Mouse (Mus musculus) heart, adult 2 months (tissue): ENCODE measurements around the gene Mrfap1. TPM values are rescaled to one million over a fixed set of nuclear protein-coding genes. Genes with fewer than 3 reads are reported as not detected.

ENCODE experiments used
- DNase-seq, 2 experiments: peaks; one replicate each; pipeline ENCODE4 v3.0.0; 2021
- H3K27ac ChIP-seq: fragments of 200-600 bp; 2 replicates; pipeline ENCODE4 v1.8.1; 2022
- H3K27me3 ChIP-seq: fragments of 200-500 bp; 2 replicates; pipeline ENCODE4 v1.6.1; 2012; ENCODE audit warnings: mild to moderate bottlenecking, low read length, inconsistent platforms, mixed read lengths; ENCODE audit not compliant: control insufficient read depth, insufficient read depth
- H3K36me3 ChIP-seq: fragments of 200-500 bp; 2 replicates; pipeline ENCODE4 v1.6.1; 2012; ENCODE audit warnings: low read length, inconsistent platforms; ENCODE audit not compliant: control insufficient read depth, insufficient read depth
- H3K4me1 ChIP-seq: fragments of 200-500 bp; 2 replicates; pipeline ENCODE4 v1.6.1; 2011; ENCODE audit warnings: low read length; ENCODE audit not compliant: control insufficient read depth, insufficient read depth
- H3K4me3 ChIP-seq: fragments of 200-600 bp; 2 replicates; pipeline ENCODE4 v1.8.1; 2022
- H3K79me2 ChIP-seq: fragments of 200-500 bp; replicated peaks from 2 replicates; pipeline ENCODE4 v1.6.1; 2012; ENCODE audit warnings: mild to moderate bottlenecking, inconsistent platforms, low read length, moderate library complexity, mixed read lengths; ENCODE audit not compliant: control insufficient read depth, insufficient read depth
- H3K9ac ChIP-seq: fragments of 200-500 bp; 2 replicates; pipeline ENCODE4 v1.6.1; 2012; ENCODE audit warnings: low read depth, mild to moderate bottlenecking, control low read depth, inconsistent platforms, low read length, mixed read lengths
- CTCF ChIP-seq: fragments of 200-600 bp; IDR thresholded peaks from 2 replicates; pipeline ENCODE4 v1.8.1; 2022; ENCODE audit warnings: antibody characterized with exemption, mild to moderate bottlenecking, moderate library complexity
- EP300 ChIP-seq: fragments of 200-500 bp; IDR thresholded peaks from 2 replicates; pipeline ENCODE4 v1.6.1; 2011; ENCODE audit warnings: low read depth, low read length, control low read depth; ENCODE audit not compliant: insufficient read depth
- POLR2A ChIP-seq: fragments of 200-500 bp; IDR thresholded peaks from 2 replicates; pipeline ENCODE4 v1.6.1; 2011; ENCODE audit warnings: mild to moderate bottlenecking, low read depth, low read length, control low read depth; ENCODE audit not compliant: insufficient read depth
- WGBS: fragments of 180-500 bp; shearing (Covaris S2); methylation state at CpG from one replicate; pipeline ENCODE4 v1.1.7; 2018; 5-methylcytosine and 5-hydroxymethylcytosine counted together
- intact Hi-C: fragments of 180-260 bp; cut with DNase I; formaldehyde crosslinking; loops from one replicate; pipeline ENCODE4 v1.15.1; 2025
- polyA plus RNA-seq: library from polyadenylated mRNA; depleted of rRNA; stranded (reverse); fragments of >200 nt; gene quantifications from 2 replicates; pipeline ENCODE4 v1.2.3, GENCODE M21; 2012
- total RNA-seq, 2 experiments: library from RNA; stranded (reverse); gene quantifications; 2 replicates each; pipeline ENCODE4 v1.2.3; 2021

Mrfap1 gene
- total and polyA plus RNA-seq, 3 experiments: 89.1 to 273 (median 267) TPM

- Histone ChIP-seq H3K4me3 (no peak overlapping the region), H3K36me3 (no peaks in the 10 kb centered on the region), H3K9ac (no peak overlapping the region), H3K27ac (no peak overlapping the region), H3K27me3 (no peaks in the 10 kb centered on the region), H3K79me2 (no peaks in the 10 kb centered on the region), H3K4me1 (no peaks in the 10 kb centered on the region)
- TF ChIP-seq POLR2A (no peak), CTCF (no peak), EP300 (no peak)
- 89% methylated on average over 5 of the region's 5 CpGs for WGBS
- intact Hi-C loops: no loop called here
- no peak for DNase-seq
These were observed 23.2 kb upstream of the Mrfap1 start for GRCm38 (mm10) chr5:36819742-36820141.

GRCm38 (mm10) chr5:36817738-36818137, 21.2 kb upstream of the Mrfap1 start:
- intact Hi-C loops: no loop called here
- no peaks in the 10 kb centered on the region for H3K79me2 ChIP-seq
- H3K9ac ChIP-seq: no peak overlapping the region
- no peak for DNase-seq
- H3K4me1 ChIP-seq: no peaks in the 10 kb centered on the region
- no peaks in the 10 kb centered on the region for H3K27me3 ChIP-seq
- no peaks in the 10 kb centered on the region for H3K36me3 ChIP-seq
- H3K4me3 ChIP-seq: no peak overlapping the region
- TF ChIP-seq EP300: no peak
- no peak for TF ChIP-seq POLR2A
- no peak for TF ChIP-seq CTCF
- no peak overlapping the region for H3K27ac ChIP-seq
- 56% methylated on average over 3 of the region's 3 CpGs for WGBS

GRCm38 (mm10) chr5:36814554-36814953, 18.0 kb upstream of the Mrfap1 start:
- H3K4me3 ChIP-seq: no peak overlapping the region
- intact Hi-C loops: no loop called here
- 76% methylated on average over 6 of the region's 6 CpGs for WGBS
- H3K27ac ChIP-seq: no peak overlapping the region
- no peaks in the 10 kb centered on the region for H3K27me3 ChIP-seq
- no peaks in the 10 kb centered on the region for H3K4me1 ChIP-seq
- DNase-seq: peak in 1 of 2 experiments; percentile 30
- TF ChIP-seq EP300 (no peak), POLR2A (no peak), CTCF (no peak)
- H3K9ac ChIP-seq: no peak overlapping the region
- H3K79me2 ChIP-seq: no peaks in the 10 kb centered on the region
- no peaks in the 10 kb centered on the region for H3K36me3 ChIP-seq

- WGBS: 33% methylated on average over 3 of the region's 3 CpGs
- intact Hi-C loops: no loop called here
- H3K4me3 ChIP-seq: no peak overlapping the region
- H3K36me3 ChIP-seq: no peaks in the 10 kb centered on the region
- no peaks in the 10 kb centered on the region for H3K79me2 ChIP-seq
- H3K27me3 ChIP-seq: no peaks in the 10 kb centered on the region
- no peak overlapping the region for H3K27ac ChIP-seq
- H3K4me1 ChIP-seq: no peaks in the 10 kb centered on the region
- no peak for TF ChIP-seq POLR2A
- peak; percentile 75 for TF ChIP-seq CTCF
- 0 out of 2 replicates have a peak, but pooled peaks have one; percentile 49 for TF ChIP-seq EP300
- H3K9ac ChIP-seq: no peak overlapping the region
- peak; percentile 44 to 53 for DNase-seq
These were observed 14.8 kb upstream of the Mrfap1 start for GRCm38 (mm10) chr5:36811413-36811812.

- DNase-seq: no peak
- no peak for TF ChIP-seq CTCF
- no peak for TF ChIP-seq POLR2A
- no peak for TF ChIP-seq EP300
- H3K36me3 ChIP-seq: no peaks in the 10 kb centered on the region
- no peaks in the 10 kb centered on the region for H3K4me1 ChIP-seq
- no peak overlapping the region for H3K9ac ChIP-seq
- intact Hi-C loops: no loop called here
- H3K27ac ChIP-seq: no peak overlapping the region
- whole genome bisulfite sequencing: 91% methylated on average over 3 of the region's 3 CpGs
- no peaks in the 10 kb centered on the region for H3K79me2 ChIP-seq
- no peak overlapping the region for H3K4me3 ChIP-seq
- no peaks in the 10 kb centered on the region for H3K27me3 ChIP-seq
These were observed 14.1 kb upstream of the Mrfap1 start for GRCm38 (mm10) chr5:36810634-36811033.

GRCm38 (mm10) chr5:36809123-36809522, 12.6 kb upstream of the Mrfap1 start:
- TF ChIP-seq EP300 (0 out of 2 replicates have a peak, but pooled peaks have one; percentile 39), POLR2A (no peak)
- Histone ChIP-seq H3K4me3 (no peak overlapping the region), H3K9ac (no peak overlapping the region), H3K27ac (no peak overlapping the region), H3K79me2 (no peaks in the 10 kb centered on the region), H3K4me1 (no peaks in the 10 kb centered on the region), H3K27me3 (no peaks in the 10 kb centered on the region), H3K36me3 (no peaks in the 10 kb centered on the region)
- WGBS: 61% methylated on average over 7 of the region's 7 CpGs
- DNase-seq: peak in 1 of 2 experiments; percentile 57
- intact Hi-C loops: no loop called here
